Mouse (Mus musculus) kidney, adult 11 months (tissue): ENCODE measurements at regions not wholly inside any gene's neighbourhood (a gene's known extent, or its start where the extent isn't known, plus 50 kb on each side); places are given as distances from the start of the nearest gene placed in this dataset.
"Not testable (repeated sequence)": the region's sequence is repeated elsewhere in the genome, so short reads cannot be mapped to it uniquely, and the experiment has no call there.

Source experiments
- DNase-seq: peaks from one replicate; pipeline ENCODE4 v3.0.0; 2022

GRCm38 (mm10) chr16:19203681-19204080 lies 110.2 kb downstream of the Olfr164 start:
- DNase-seq, result peak; percentile 1

GRCm38 (mm10) chr16:19200977-19201376 lies 112.9 kb downstream of the Olfr164 start:
- no peak for DNase-seq

- DNase-seq, result no peak
Observed at GRCm38 (mm10) chr16:19199724-19200544, 113.9 kb downstream of the Olfr164 start.

GRCm38 (mm10) chr16:19198539-19199385 lies 115.1 kb downstream of the Olfr164 start:
- no peak for DNase-seq

- DNase-seq, result no peak
Observed at GRCm38 (mm10) chr16:19197638-19198440, 116.0 kb downstream of the Olfr164 start.

GRCm38 (mm10) chr16:19185434-19186256 lies 128.2 kb downstream of the Olfr164 start:
- no peak for DNase-seq

- DNase-seq, result no peak
Observed at GRCm38 (mm10) chr16:19179214-19180010, 134.5 kb downstream of the Olfr164 start.

- no peak for DNase-seq
Observed at GRCm38 (mm10) chr16:19153046-19153445, 160.8 kb downstream of the Olfr164 start.

- not testable (repeated sequence) for DNase-seq
Observed at GRCm38 (mm10) chr16:19152465-19152864, 161.4 kb downstream of the Olfr164 start.

- no peak for DNase-seq
Observed at GRCm38 (mm10) chr16:19151110-19151509, 162.8 kb downstream of the Olfr164 start.

GRCm38 (mm10) chr16:19150582-19150981 lies 163.3 kb downstream of the Olfr164 start:
- DNase-seq, result no peak

- no peak for DNase-seq
Observed at GRCm38 (mm10) chr16:19146290-19146983, 167.4 kb downstream of the Olfr164 start.
